Mouse (Mus musculus) kidney, postnatal 14 days (tissue): ENCODE data around the gene Hdac6.
"Not testable (repeated sequence)": the region's sequence is repeated elsewhere in the genome, so short reads cannot be mapped to it uniquely, and the experiment has no call there.

Experiments used
- DNase-seq: peaks from one replicate; pipeline ENCODE4 v3.0.0; 2022; ENCODE audit warnings: mixed read lengths

Hdac6 gene

DNA sequence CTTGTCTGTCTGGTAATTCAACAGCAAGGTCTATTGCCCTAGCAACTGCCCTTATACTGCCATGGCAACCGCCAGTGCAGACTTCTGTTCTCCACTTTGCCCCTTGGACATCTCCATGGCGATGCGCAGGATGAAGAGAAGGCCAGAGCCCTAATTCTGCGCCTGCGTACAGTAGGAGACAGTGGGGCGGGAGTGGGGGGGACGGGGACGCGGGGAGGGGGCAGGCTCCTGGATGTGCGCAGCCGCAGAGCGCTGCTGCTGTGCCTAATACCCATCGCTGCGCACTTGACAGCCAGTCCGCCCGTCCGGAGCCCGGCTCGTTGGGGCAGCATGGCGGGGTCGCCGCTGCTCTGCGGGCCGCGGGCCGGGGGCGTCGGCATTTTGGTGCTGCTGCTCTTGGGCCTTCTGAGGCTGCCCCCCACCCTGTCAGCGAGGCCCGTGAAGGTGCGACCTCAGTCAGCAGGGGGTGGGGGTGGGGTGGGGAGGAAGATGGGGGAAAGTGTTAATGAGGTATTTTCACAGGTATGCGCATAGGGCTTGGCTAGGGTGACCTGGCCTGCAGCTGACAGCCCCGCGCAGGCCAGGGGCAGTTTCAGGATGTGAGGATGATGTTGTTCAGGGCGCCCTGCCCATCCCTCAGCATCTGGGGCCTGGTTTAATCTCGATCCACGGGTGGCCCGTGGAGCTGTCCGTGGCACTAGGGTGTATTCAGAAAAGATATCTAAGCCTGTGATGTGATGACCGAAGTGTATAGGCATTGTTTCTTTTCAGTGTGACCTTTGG lies 27.9 kb downstream of the Hdac6 start, which contains the start of gene Pcsk1n:
Gene Pcsk1n (plus strand): TSS at position 222 of the 783 bp plus-strand sequence.
- no peak for DNase-seq

DNA sequence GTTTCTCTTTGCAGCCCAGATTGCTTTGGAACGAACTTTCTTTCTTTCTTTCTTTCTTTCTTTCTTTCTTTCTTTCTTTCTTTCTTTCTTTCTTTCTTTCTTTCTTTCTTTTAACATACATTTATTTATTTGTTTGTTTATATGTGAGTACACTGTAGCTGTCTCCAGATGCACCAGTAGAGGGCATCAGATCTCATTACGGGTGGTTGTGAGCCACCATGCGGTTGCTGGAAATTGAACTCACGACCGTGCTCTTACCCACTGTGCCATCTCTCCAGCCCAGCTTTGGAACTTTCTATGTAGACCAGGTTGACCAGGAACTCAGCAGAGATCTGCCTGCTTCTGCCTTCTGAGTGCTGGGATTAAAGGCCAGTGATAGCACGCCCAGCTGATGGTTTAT lies 29.7 kb downstream of the Hdac6 start:
- not testable (repeated sequence) for DNase-seq

DNA sequence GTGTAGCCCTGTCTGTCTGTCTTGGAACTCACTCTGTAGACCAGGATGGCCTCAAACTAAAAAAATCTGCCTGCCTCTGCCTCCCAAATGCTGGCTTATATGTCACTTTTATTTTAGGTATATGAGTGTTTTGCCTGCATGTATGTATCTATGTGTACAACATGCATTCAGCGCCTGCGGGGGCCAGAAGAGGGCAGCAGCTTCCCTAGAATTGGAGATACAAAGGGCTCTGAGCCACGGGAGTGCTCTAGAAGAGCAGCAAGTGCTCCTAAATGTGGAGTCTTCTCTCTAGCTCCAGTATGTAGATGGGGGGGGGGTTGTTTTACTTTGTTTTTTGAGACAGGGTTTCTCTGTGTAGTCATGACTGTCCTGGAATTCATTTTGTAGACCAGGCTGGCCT lies 32.0 kb downstream of the Hdac6 start:
- DNase-seq, result peak; percentile 23

DNA sequence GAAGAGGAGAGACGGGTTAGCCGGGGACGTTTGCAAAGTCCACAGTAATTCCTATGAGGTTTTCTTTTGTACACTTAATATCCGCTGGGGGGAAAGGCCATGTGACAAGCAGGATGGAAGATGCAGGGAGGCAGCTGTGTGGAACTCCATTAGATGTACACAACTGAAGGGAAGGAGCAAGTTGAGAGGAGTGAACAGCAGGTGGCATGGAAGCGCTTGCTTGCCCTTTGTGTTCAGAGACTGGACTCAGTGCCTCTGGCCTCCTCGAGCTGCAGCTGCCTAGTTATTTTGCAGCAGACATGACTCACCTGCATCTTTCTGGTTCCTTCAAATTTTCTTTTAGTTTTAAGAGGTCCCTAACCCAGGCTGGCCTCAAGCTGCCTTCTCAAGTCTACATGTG lies 37.2 kb downstream of the Hdac6 start:
- no peak for DNase-seq

DNA sequence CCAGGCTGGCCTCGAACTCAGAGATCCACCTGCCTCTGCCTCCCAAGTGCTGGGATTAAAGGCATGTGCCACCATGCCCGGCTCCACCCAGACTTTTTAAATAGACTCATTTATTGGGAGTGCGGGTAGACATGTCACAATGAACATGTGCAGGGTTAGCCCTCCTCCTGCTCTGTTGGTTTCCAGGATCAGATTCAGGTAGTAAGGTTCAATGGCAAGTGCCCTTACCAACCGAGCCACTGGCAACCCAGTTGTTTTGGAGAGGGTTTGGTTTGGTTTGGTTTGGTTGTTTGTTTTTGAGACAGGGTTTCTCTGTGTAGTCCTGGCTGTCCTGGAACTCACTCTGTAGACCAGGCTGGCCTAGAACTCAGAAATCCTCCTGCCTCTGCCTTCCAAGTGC lies 38.4 kb downstream of the Hdac6 start, which contains the start of gene Gm10490:
Gene Gm10490 (plus strand): TSS at position 301 of the 400 bp plus-strand sequence.
- DNase-seq, result not testable (repeated sequence)

DNA sequence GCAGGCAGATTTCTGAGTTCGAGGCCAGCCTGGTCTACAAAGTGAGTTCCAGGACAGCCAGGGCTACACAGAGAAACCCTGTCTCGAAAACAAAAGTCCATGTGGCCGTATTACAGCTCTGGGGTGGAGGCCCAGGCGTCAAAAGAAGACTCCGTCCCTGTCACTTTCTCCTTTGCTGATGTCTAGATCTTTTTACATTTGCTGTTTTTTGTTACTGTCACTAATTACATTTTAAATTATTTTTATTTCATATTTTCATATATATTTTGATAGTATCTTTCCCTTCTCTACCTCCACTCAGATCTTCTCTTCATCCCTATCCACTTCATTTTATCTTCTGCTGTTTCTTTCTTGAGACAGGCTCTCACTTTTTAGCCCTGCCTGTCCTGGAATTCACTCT lies 40.0 kb downstream of the Hdac6 start, which contains the start of gene Gm10491:
Gene Gm10491 (minus strand): TSS at position 101 of the 400 bp plus-strand sequence.
- DNase-seq, result no peak

DNA sequence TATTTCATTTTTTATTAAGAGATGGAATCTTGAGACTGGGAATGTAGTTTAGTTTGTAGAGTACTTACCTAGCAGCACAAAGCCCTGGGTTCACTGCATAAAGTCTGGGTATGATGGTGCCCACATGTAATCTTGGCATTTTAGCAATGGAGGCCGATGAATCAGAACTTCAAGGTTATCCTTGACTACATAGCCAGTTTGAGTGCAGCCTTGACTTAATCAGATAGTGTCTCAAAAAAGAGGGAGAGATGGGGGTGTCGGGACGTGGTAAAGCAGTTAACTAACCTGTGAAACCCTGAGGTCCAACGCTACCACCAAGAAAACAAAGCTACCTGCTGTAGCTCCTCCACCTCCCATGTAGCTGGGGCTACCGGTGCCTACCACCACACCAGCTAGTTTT lies 43.2 kb downstream of the Hdac6 start:
- DNase-seq, result no peak

DNA sequence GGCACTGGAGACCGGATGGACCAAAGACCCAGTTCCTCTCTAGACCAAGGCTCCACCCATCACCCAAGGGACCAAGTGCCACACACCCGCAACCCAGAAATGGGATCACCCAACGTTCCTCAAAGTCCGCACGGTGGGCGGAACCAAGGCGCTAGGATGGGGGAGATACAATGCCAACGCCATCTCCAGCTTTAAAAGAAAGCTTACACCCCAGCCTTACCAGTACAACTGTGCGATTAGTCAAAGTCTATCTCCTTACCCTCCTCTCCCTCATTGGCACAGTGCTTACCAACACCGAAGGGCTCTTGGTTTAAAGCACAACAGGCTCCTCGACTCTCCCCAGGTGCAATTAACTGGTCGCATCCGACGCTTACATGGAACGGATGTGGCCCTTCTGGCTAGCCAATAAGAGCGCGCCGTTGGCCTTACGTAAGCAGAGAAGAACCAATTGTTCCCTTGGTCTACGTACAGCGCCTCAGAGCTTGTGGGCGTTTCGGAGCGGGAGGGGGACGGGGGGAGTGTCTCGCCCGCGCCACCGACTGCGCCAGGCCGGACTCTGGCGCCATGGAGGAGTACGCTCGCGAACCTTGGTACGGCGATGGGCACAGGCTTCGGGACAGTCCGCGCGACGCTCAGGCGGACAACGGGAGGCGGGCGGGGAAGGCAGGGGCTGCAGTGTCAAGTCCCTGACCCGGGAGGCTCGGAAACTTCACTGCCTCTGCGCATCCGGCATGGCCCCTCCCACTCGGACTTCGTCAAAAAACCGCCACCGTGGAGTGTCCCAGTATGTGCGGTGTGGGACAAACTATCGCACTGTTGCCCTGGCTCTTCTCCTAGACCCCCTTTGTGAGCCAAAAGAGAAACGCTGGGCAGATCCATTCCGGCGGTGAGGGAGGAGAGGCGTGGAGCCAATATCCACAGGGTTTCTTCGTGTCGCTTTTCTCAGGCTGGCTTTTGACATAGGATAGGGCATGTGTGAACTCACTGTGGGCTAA lies 48.5 kb downstream of the Hdac6 start, which contains the start of the genes Pqbp1 and Timm17b:
Gene Pqbp1 (minus strand): TSS at position 390 of the 995 bp plus-strand sequence.
Gene Timm17b (plus strand): TSS at position 478 of the 995 bp plus-strand sequence.
- DNase-seq, result peak; percentile 93

DNA sequence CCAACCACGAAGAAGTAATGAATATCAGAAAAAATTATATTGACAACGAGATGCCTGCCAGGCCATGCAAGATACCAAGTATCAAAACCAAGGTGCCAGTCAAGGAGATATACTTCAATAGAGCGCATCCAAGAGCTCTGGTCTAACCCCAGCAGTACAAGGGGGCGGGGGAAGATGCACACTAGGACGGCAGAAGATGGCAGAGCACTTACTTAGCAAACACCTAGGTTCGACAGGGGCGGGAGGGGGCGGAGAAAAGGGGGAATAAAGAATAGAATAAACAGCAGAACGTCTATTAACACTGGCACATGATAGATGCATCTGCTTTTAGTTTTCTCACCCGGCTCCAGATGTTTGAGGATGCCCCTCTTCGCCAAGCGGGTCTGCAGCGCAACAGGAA lies 49.5 kb downstream of the Hdac6 start:
- DNase-seq, result no peak

DNA sequence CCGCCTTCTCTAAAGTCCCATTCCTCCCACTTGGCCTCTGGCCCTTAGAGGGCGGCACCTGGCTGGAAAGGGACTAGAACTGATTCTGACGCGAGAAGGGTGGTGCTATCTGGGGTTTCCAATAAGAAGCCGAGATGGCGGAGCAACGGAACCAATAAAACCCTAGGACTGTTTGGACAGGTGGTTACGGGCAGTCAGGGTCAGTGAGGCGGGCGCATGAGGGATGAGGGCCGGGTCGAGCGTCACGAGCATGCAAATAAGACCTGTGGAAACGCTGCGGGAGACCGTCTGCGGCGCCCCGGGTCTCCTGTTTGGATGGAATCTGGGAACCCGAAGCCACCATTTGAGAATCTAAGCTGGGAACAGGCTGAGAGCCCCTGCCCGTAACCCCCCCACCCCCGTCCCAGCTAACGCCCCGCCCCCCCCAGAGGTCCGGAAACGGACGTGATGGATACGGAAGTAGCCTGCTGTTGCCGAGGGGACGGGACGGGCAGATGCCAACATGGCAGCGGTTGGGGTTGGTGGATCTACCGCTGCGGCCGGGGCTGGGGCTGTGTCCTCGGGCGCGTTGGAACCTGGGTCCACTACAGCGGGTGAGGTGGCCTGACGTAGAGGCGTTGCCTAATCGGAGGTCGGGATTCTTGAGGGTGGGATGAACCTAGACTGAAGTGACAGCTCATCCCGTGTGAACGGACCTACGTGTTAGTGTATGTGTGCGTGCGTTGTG lies 63.7 kb downstream of the Hdac6 start, which contains the start of gene Slc35a2:
Gene Slc35a2 (plus strand): TSS at position 188 of the 727 bp plus-strand sequence.
- DNase-seq, result peak; percentile 90
